Mouse (Mus musculus) heart, embryonic 16.5 days (tissue): ENCODE data around the gene Ttc7. TPM values are rescaled to one million over a fixed set of nuclear protein-coding genes. Genes with fewer than 3 reads are reported as not detected.

ENCODE experiments used
- ATAC-seq: fragments of 200-750 bp; cut with Nextera tagmentation; replicated peaks from 2 replicates; pipeline ENCODE4 v1.8.0; 2017; ENCODE audit warnings: moderate number of reproducible peaks; ENCODE audit not compliant: insufficient read depth, low FRiP score; ENCODE audit errors: extremely low read depth
- H3K27ac ChIP-seq: fragments of 300-500 bp; sonication (generic); 2 replicates; pipeline ENCODE4 v1.5.1; 2014; ENCODE audit warnings: mild to moderate bottlenecking, low read length, control low read depth, moderate library complexity
- H3K27me3 ChIP-seq: fragments of 300-500 bp; sonication (generic); 2 replicates; pipeline ENCODE4 v1.6.1; 2014; ENCODE audit warnings: low read length, mixed read lengths; ENCODE audit not compliant: control insufficient read depth, insufficient read depth
- H3K36me3 ChIP-seq: fragments of 300-500 bp; sonication (generic); 2 replicates; pipeline ENCODE4 v1.6.1; 2014; ENCODE audit not compliant: control insufficient read depth, insufficient read depth
- H3K4me1 ChIP-seq: fragments of 300-500 bp; sonication (generic); 2 replicates; pipeline ENCODE4 v1.6.1; 2014; ENCODE audit warnings: low read length, mixed read lengths; ENCODE audit not compliant: control insufficient read depth, insufficient read depth
- H3K4me2 ChIP-seq: fragments of 300-500 bp; sonication (generic); 2 replicates; pipeline ENCODE4 v1.6.1; 2014; ENCODE audit warnings: low read depth, mild to moderate bottlenecking, control low read depth, low read length
- H3K4me3 ChIP-seq: fragments of 300-500 bp; sonication (generic); 2 replicates; pipeline ENCODE4 v1.5.1; 2014; ENCODE audit warnings: mild to moderate bottlenecking, control low read depth, low read length
- H3K9ac ChIP-seq: fragments of 300-500 bp; sonication (generic); 2 replicates; pipeline ENCODE4 v1.6.1; 2014; ENCODE audit warnings: low read length, control low read depth
- H3K9me3 ChIP-seq: fragments of 300-500 bp; sonication (generic); replicated peaks from 2 replicates; pipeline ENCODE4 v1.6.1; 2016; ENCODE audit warnings: low read length; ENCODE audit not compliant: control insufficient read depth
- WGBS: fragments of 180-500 bp; shearing (Covaris S2); extraction: QIAGEN DNeasy Blood & Tissue Kit; methylation state at CpG from one replicate; pipeline ENCODE4 v1.1.7; 2014; 5-methylcytosine and 5-hydroxymethylcytosine counted together
- polyA plus RNA-seq: library from polyadenylated mRNA; unstranded; fragments of >200 nt; fragmentation: Nextera tagmentation; extraction: Ambion mirVana; gene quantifications from 2 replicates; pipeline ENCODE4 v1.2.1, GENCODE M21; 2015

Gene Ttc7
- polyA plus RNA-seq, 1 experiment from 2014 or later = 6.2 TPM

DNA sequence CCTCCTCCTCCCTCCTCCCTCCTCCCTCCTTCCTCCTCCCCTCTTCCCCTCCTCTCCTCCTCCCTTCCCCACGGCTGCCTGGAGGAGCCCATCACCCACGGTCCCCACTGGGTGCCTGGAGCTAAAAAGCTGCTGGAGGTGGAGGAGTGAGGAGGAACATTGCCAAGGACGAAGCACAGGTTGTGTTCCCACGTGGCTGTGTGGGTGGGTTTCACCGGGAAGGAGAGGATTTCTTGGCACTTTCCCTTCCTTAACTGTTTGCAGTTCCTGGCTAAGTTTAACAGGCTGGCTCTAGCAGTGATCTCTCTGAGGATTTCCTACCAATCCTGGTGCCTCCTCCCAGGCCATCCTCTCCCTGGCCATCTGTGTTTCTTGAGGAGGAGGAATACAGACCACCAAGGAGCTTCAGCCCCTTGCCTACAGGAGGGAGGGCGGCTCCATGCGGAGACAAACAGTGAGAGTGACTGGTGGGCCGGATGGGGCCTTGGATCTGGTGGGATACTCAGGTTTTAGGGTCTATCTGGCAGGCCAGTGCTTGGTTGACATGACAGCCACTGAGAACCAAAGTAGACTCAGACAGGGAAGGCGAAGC is 45.6 kb downstream of the Ttc7 start:
- H3K9ac ChIP-seq = no peak overlapping the region
- ATAC-seq = no peak

DNA sequence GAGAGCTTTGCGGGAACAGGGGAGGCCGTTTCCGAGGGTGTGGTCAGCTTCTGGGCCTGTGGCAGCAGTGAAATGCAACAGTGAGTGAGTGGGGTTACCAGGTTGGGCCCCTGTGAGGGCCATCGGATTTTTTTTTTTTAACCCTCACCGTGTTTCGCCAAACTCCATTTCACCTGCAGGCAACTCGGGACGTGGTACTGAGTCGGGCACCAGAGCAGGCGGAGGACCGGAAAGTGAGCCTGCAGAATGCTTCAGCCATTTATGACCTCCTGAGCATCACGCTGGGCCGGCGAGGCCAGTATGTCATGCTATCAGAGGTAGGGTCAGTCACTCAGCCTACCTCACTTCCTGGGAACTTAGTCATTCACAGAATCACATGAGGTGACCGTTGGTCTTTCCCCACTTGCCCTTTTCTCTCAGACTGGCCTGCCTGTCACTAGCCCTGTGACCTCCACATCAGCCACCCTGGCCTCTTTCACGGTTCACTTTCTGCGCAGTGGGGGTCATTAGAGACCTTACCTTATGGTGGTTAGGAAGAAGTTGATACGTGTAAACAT is 46.5 kb downstream of the Ttc7 start:
- no peak overlapping the region for H3K4me2 ChIP-seq
- H3K4me1 ChIP-seq = peaks cover 17% of the 10 kb centered on the region
- no peak overlapping the region for H3K4me3 ChIP-seq
- H3K9ac ChIP-seq = no peak overlapping the region
- 90% methylated on average over 18 of the region's 18 CpGs for WGBS
- H3K9me3 ChIP-seq = no peaks in the 10 kb centered on the region
- no peak for ATAC-seq
- no peak overlapping the region for H3K27ac ChIP-seq
- H3K27me3 ChIP-seq = peaks cover 9% of the 10 kb centered on the region; the same call in 1 of the 2 replicates
- H3K36me3 ChIP-seq = no peaks in the 10 kb centered on the region

More for the DNA sequence above, 45.6 kb downstream of the Ttc7 start:
- Histone ChIP-seq H3K36me3 (no peaks in the 10 kb centered on the region), H3K4me2 (no peak overlapping the region), H3K4me3 (no peak overlapping the region), H3K4me1 (peaks cover 17% of the 10 kb centered on the region), H3K27me3 (peaks cover 9% of the 10 kb centered on the region; the same call in 1 of the 2 replicates), H3K27ac (no peak overlapping the region), H3K9me3 (no peaks in the 10 kb centered on the region)
- WGBS = 53% methylated on average over 7 of the region's 9 CpGs

DNA sequence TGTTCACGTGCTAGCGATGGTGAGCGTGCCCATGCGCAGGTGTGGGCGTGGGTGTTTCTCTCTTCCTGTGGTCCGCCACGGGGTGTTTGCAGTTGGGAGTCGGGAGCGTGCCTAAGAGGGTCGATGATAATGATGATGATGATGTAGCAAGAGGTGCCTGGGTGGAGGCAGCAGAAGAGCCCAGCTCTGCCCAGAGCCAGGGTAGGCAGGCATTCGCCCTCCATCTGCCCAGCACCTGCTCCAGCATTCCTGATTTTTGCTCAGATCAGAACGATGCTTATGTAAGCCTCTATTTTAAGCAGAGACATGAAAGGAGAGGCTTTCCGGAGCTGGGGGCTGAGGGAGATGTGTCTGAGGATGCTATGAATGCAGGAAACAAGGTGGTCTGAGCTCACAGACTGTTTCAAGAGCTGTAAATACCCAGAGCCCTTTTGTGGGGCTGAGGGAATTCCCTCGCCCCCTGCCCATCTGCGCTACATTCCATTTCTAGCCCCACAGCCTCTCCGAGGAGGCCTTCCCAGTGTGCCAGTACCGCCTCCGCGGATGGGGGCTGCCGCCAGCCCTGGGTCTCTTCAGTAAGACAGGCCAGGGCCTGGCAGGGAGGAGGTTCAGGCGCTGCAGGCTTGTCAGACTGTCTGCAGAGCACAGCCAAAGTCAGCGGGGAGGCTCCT is 47.7 kb downstream of the Ttc7 start:
- 38% methylated on average over 21 of the region's 22 CpGs for WGBS
- H3K9me3 ChIP-seq = no peaks in the 10 kb centered on the region
- H3K9ac ChIP-seq = no peak overlapping the region
- H3K27me3 ChIP-seq = peaks cover 9% of the 10 kb centered on the region; the same call in 1 of the 2 replicates
- peak overlapping the region; percentile 49 for H3K4me2 ChIP-seq
- no peak overlapping the region for H3K27ac ChIP-seq
- H3K4me1 ChIP-seq = peaks cover 17% of the 10 kb centered on the region
- H3K36me3 ChIP-seq = no peaks in the 10 kb centered on the region
- no peak; the same call in 1 of the 2 replicates for ATAC-seq
- no peak overlapping the region for H3K4me3 ChIP-seq

DNA sequence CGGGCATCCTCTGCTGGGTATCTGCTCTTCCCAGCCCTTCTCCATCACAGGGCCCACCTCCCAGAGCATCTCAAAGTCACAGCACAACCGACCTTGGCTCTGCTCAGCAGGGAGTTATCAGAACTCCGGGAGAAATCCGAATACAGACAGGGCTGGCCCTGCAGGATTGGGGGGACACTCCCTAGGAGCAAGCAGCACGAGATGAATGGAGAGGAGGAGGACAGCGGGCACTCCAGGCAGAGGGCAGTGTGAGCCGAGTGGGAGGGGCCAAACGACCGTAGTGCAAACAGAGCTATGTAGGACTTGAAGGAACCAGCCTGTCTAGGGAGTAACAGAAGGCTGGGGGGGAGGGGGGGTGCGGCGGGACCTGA is 48.2 kb downstream of the Ttc7 start:
- no peak overlapping the region for H3K27ac ChIP-seq
- peak overlapping the region; percentile 49 for H3K4me2 ChIP-seq
- H3K9ac ChIP-seq = 0 out of 2 replicates have a peak overlapping the region, but pooled peaks have one; percentile 21
- H3K9me3 ChIP-seq = 0 out of 2 replicates have a peak, but pooled peaks cover 2% of the 10 kb centered on the region
- 2% methylated on average over 11 of the region's 11 CpGs for WGBS
- H3K4me1 ChIP-seq = peaks cover 17% of the 10 kb centered on the region
- peak; percentile 51 for ATAC-seq
- H3K36me3 ChIP-seq = no peaks in the 10 kb centered on the region
- no peak overlapping the region for H3K4me3 ChIP-seq
- H3K27me3 ChIP-seq = peaks cover 9% of the 10 kb centered on the region; the same call in 1 of the 2 replicates

DNA sequence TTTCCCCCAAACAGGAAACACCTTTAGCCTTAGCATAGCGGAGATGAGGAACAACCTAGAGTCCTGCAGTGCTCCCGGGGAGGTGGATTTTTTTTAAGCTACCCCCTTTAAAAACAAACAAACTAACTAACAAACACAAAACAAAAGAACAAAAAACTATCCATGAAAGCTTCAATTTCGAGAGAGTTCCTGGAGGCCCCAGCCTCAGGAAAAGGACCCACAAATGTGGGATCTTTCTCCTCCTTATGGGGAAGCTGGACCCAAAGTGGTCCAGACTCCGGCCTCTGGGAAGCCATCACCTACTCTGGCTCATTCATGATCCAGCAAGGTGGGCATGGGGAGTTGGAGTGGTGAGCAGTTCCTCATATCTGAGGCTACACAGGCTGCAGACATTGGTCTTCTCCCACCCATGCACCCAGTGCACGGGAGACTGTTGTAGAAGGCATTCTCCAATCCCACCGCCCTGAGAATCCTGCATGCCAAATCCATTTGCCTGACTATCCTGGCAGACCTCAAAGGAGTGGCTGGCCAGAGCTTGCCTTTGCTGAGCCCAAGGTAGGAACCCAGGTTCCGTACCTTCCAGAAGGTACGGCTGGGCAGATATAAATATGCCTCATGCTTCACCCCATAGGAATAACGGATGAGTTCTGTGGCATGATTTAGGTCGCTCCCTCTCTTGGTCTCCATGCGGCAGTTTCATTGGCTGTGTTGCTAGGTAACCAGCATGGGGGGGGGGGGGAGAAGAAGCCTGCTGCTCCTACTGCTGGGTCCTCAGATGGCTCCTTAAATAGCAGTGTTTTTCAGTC is 48.9 kb downstream of the Ttc7 start:
- H3K4me1 ChIP-seq = peaks cover 17% of the 10 kb centered on the region
- 0 out of 2 replicates have a peak overlapping the region, but pooled peaks have one; percentile 21 for H3K9ac ChIP-seq

DNA sequence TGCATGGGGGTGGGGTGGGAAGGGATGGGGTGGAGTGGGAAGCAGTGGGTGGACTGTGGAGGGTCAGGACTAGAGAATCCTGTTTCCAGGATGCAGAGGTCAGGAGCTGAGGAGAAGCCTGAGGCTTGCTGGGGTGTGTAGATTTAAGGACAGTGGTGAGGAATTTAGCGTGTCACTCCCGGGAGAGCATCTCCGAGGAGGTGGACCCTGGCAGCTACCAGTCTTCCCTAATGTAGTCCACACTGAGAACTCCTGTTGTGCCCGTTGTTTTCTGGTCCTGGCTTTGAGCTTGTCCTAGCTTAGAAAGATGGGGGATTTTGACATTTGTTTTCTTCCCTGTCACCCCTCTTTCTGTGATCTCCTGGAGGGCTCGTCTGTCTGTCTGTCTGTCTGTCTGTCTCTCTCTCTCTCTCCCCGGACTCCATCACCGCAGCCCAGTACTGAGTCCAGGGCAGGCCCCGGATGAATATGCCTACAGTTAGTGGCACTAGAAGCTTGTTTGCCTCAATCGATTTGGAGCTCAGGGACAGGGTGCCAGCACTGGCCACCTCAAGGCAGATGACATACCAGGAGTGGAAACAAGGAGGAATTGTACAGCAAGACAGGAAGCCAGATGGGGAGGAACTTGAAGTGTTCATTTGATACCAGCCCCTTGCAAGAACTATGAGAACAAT is 49.6 kb downstream of the Ttc7 start:
- 66% methylated on average over 9 of the region's 9 CpGs for WGBS
- Histone ChIP-seq H3K4me2 (no peak overlapping the region), H3K9me3 (0 out of 2 replicates have a peak, but pooled peaks cover 4% of the 10 kb centered on the region), H3K36me3 (no peaks in the 10 kb centered on the region), H3K4me3 (no peak overlapping the region), H3K27ac (no peak overlapping the region), H3K4me1 (peaks cover 17% of the 10 kb centered on the region), H3K27me3 (peaks cover 9% of the 10 kb centered on the region; the same call in 1 of the 2 replicates), H3K9ac (no peak overlapping the region)
- no peak for ATAC-seq

More for the DNA sequence above, 48.9 kb downstream of the Ttc7 start:
- Histone ChIP-seq H3K27me3 (peaks cover 9% of the 10 kb centered on the region; the same call in 1 of the 2 replicates), H3K4me3 (no peak overlapping the region), H3K27ac (no peak overlapping the region), H3K9me3 (0 out of 2 replicates have a peak, but pooled peaks cover 4% of the 10 kb centered on the region), H3K4me2 (peak overlapping the region; percentile 49), H3K36me3 (no peaks in the 10 kb centered on the region)
- ATAC-seq = no peak
- 46% methylated on average over 11 of the region's 11 CpGs for WGBS

DNA sequence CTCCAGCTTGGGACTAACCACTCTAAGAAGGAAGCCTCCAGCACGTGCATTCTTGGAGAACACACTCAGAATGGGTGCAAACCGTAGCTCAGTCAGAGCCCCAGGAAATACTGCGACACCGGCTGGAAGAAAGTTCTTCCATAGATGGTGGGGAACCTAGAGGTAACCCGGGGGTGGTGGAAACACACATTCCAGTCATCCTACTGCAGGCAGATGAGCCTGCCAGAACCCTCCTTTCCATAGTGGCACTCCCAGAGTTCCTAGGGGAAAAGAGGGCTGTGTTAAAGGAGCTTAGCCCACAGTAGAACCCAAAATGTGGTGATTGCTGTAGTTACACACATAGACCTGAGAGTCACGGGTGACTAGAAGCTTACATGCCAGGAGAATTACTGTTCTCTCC is 50.2 kb downstream of the Ttc7 start:
- WGBS = 76% methylated on average over 6 of the region's 6 CpGs
- Histone ChIP-seq H3K36me3 (no peaks in the 10 kb centered on the region), H3K4me1 (peaks cover 17% of the 10 kb centered on the region), H3K4me2 (no peak overlapping the region), H3K9me3 (0 out of 2 replicates have a peak, but pooled peaks cover 4% of the 10 kb centered on the region), H3K27ac (no peak overlapping the region), H3K4me3 (no peak overlapping the region), H3K27me3 (peaks cover 9% of the 10 kb centered on the region; the same call in 1 of the 2 replicates), H3K9ac (no peak overlapping the region)
- no peak for ATAC-seq

DNA sequence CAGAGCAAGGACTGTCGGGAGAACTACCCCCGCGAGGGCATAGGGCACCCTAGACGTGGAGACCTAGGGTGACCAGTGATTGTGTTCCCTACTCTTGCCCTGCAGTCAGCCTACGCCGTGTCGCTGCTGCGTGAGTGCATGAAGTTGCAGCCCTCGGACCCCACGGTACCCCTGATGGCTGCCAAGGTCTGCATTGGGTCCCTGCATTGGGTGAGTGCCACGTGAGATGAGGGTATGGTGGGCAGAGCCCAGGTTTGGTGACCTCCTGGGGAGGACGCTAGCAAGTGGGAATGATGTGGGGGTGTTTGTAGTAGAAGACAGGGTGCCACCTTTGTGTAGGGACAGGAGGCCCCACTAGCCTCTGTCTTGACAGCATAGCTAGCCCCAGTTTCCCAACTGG is 51.5 kb downstream of the Ttc7 start:
- Histone ChIP-seq H3K27ac (no peak overlapping the region), H3K27me3 (peaks cover 9% of the 10 kb centered on the region; the same call in 1 of the 2 replicates), H3K4me2 (no peak overlapping the region), H3K4me1 (peaks cover 17% of the 10 kb centered on the region), H3K9me3 (0 out of 2 replicates have a peak, but pooled peaks cover 4% of the 10 kb centered on the region), H3K9ac (no peak overlapping the region), H3K36me3 (no peaks in the 10 kb centered on the region), H3K4me3 (no peak overlapping the region)
- 91% methylated on average over 12 of the region's 12 CpGs for WGBS
- no peak for ATAC-seq
